Mouse (Mus musculus): Measurements from ENCODE around the gene Ets1. TPM values are rescaled to one million over a fixed set of nuclear protein-coding genes. Genes with fewer than 3 reads are reported as not detected.

Ets1 gene
- polyA plus RNA-seq, 1 experiment from 2014 or later, result 21.7 TPM

DNA sequence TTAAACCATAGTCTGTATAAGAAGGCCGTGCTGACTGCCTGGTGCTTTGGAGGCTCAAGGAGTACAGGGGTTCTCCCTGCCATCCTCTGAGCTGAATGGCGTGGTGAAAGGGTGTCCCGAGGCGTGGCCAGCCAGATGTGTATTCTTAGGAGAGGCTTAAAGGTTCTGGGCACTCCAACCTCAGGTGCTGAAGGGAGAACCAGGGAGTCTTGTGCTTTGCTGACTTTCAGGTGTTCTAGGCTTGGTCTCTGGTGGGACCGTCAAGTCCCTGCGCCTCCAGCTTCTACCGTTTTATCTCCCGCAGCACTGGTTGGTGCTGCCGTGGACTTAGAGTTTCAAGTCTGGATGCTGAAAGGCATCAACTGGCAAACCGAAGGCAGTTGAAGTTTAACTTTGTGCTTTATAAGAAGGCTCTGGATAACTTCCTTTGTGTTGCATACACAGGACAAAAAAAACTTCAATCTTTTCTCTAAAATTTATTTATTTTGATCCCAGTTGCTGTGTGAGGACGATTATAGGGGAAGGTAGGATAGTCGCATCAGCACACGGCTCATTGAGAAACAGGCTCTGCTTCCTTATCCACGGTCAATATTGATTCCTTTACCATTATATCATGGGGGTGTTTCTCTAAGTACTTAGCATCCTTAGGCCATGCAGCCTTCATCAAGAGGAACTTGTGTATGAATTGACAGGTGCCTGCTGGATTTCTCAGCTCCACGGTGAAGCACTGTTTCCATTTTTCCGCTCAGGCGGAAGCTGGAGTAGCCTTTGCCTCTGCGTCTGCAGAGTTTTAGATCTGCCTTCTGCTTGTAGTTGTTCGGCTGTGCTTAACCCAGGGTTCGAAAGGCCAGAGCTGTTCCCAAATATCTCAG lies 65.3 kb downstream of the Ets1 start:
- Histone ChIP-seq H3K4me3 (ENCODE audit: low read depth, low read length) (no peak overlapping the region), H3K9me3 (ENCODE audit: control insufficient read depth, low read length) (no peaks in the 10 kb centered on the region), H3K27me3 (ENCODE audit: control insufficient read depth, insufficient read depth, low read length) (peaks cover 21% of the 10 kb centered on the region), H3K4me2 (no peak overlapping the region), H3K27ac (ENCODE audit: low read depth, low read length) (no peak overlapping the region), H3K9ac (ENCODE audit: low read length) (no peak overlapping the region), H3K36me3 (ENCODE audit: control insufficient read depth, insufficient read depth, low read length) (no peaks in the 10 kb centered on the region), H3K4me1 (ENCODE audit: control insufficient read depth, insufficient read depth, low read length) (peaks cover 3% of the 10 kb centered on the region)
- ATAC-seq (ENCODE audit: low FRiP score) (no peak), DNase-seq (ENCODE audit: low spot score, missing footprints) (no peak)
- WGBS, result 87% methylated on average over 20 of the region's 20 CpGs

DNA sequence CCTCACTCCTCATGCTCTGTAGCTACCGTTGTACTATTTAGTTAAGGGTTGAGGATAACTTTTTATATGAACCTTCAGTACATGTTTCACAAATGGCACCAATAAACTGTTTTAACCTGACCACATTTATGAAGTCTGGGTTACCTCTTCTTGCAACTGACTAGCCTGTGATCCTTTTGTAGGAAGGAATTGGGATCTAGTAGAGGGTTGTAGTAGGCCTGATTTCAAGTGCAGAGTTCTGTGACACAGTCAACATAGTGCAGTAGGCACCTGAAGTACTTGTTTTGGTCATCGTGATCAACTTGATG lies 65.9 kb downstream of the Ets1 start:
- ATAC-seq (ENCODE audit: low FRiP score) (no peak), DNase-seq (ENCODE audit: low spot score, missing footprints) (no peak)
- no peaks in the 10 kb centered on the region for H3K9me3 ChIP-seq (ENCODE audit: control insufficient read depth, low read length)
- no peak overlapping the region for H3K4me2 ChIP-seq
- no peak overlapping the region for H3K4me3 ChIP-seq (ENCODE audit: low read depth, low read length)
- no peaks in the 10 kb centered on the region for H3K4me1 ChIP-seq (ENCODE audit: control insufficient read depth, insufficient read depth, low read length)
- no peak overlapping the region for H3K9ac ChIP-seq (ENCODE audit: low read length)
- H3K27me3 ChIP-seq (ENCODE audit: control insufficient read depth, insufficient read depth, low read length), result peaks cover 16% of the 10 kb centered on the region
- WGBS, result 94% methylated on average over 2 of the region's 2 CpGs
- no peak overlapping the region for H3K27ac ChIP-seq (ENCODE audit: low read depth, low read length)
- H3K36me3 ChIP-seq (ENCODE audit: control insufficient read depth, insufficient read depth, low read length), result no peaks in the 10 kb centered on the region

DNA sequence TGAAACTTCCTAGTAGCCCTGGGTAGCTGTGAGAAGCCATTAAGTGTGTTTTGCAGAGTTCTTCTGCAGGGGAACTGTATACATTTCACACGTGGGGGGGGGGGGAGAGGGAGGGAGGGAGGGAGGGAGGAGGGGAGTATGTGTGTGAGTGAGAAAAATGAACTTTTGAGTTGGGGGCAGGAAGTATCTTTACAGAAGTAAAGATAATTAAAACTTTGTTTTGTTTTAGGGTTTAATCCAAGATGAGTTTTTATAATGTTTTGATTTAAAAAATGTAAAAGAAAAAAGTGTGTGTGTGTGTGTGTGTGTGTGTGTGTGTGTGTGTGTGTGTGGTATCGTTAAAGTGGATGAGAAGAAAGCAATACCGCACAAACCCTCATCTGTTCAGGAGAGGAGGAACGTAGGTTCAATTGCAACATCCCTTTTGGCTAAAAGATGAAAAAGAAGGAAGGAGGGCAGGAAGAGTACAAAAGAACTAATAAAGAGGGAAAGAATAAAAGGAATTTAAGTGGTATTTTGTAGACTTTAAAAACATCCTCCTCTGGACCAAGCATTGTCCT lies 66.9 kb downstream of the Ets1 start:
- H3K27me3 ChIP-seq (ENCODE audit: control insufficient read depth, insufficient read depth, low read length), result peaks cover 7% of the 10 kb centered on the region; the same call in 1 of the 2 replicates
- H3K27ac ChIP-seq (ENCODE audit: low read depth, low read length), result no peak overlapping the region
- DNase-seq (ENCODE audit: low spot score, missing footprints) (no peak), ATAC-seq (ENCODE audit: low FRiP score) (no peak)
- H3K36me3 ChIP-seq (ENCODE audit: control insufficient read depth, insufficient read depth, low read length), result no peaks in the 10 kb centered on the region
- no peak overlapping the region for H3K9ac ChIP-seq (ENCODE audit: low read length)
- no peaks in the 10 kb centered on the region for H3K9me3 ChIP-seq (ENCODE audit: control insufficient read depth, low read length)
- H3K4me1 ChIP-seq (ENCODE audit: control insufficient read depth, insufficient read depth, low read length), result no peaks in the 10 kb centered on the region
- no peak overlapping the region for H3K4me3 ChIP-seq (ENCODE audit: low read depth, low read length)
- no peak overlapping the region for H3K4me2 ChIP-seq
- WGBS, result 67% methylated on average over 4 of the region's 4 CpGs

- DNase-seq (ENCODE audit: low spot score, missing footprints) (no peak), ATAC-seq (ENCODE audit: low FRiP score) (no peak)
- Histone ChIP-seq H3K27ac (ENCODE audit: low read depth, low read length) (no peak overlapping the region), H3K4me3 (ENCODE audit: low read depth, low read length) (no peak overlapping the region), H3K36me3 (ENCODE audit: control insufficient read depth, insufficient read depth, low read length) (no peaks in the 10 kb centered on the region), H3K27me3 (ENCODE audit: control insufficient read depth, insufficient read depth, low read length) (peaks cover 5% of the 10 kb centered on the region; the same call in 1 of the 2 replicates), H3K4me2 (no peak overlapping the region), H3K9me3 (ENCODE audit: control insufficient read depth, low read length) (no peaks in the 10 kb centered on the region), H3K9ac (ENCODE audit: low read length) (no peak overlapping the region), H3K4me1 (ENCODE audit: control insufficient read depth, insufficient read depth, low read length) (no peaks in the 10 kb centered on the region)
- WGBS, result 79% methylated on average over 7 of the region's 7 CpGs
Observed at GRCm38 (mm10) chr9:32703976-32704745, 68.1 kb downstream of the Ets1 start.

DNA sequence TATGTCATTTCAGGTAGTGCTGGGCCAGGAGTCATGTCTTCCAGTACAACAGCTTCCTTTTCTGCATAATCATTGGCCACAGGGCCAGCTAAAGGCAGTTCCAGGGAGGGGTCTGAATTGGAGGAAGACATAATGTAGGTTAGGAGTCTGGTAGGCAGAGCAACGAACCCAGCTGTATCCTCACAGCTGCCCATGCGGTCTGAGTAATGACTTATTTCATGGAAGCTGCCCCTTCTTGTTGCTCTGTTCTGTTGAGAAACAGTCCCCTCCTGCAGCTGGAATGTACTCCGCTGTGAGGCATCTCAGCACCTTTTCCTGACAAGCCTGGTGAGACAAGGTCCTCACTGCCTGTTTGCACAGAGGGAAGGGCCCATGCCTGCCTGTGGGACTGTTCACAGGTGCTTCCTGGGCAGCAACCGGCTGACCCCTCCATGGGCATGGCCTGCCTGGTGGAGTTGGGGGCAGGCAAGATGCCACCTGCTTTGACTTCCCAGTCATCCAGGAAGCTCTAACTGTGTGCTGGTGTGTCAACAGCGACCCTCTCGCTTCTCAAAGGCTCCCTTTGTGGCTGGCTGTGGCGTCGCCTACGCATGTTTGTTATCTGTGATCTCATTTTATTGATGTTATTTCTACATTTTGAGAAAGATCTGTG lies 69.9 kb downstream of the Ets1 start:
- 88% methylated on average over 9 of the region's 9 CpGs for WGBS

GRCm38 (mm10) chr9:32707436-32707835 lies 71.4 kb downstream of the Ets1 start:
- H3K4me1 ChIP-seq (ENCODE audit: control insufficient read depth, insufficient read depth, low read length), result no peaks in the 10 kb centered on the region
- H3K9ac ChIP-seq (ENCODE audit: low read length), result no peak overlapping the region
- 71% methylated on average over 3 of the region's 3 CpGs for WGBS
- H3K4me3 ChIP-seq (ENCODE audit: low read depth, low read length), result no peak overlapping the region
- H3K36me3 ChIP-seq (ENCODE audit: control insufficient read depth, insufficient read depth, low read length), result no peaks in the 10 kb centered on the region
- DNase-seq (ENCODE audit: low spot score, missing footprints), result no peak
- no peak for ATAC-seq (ENCODE audit: low FRiP score)
- H3K9me3 ChIP-seq (ENCODE audit: control insufficient read depth, low read length), result no peaks in the 10 kb centered on the region
- no peak overlapping the region for H3K27ac ChIP-seq (ENCODE audit: low read depth, low read length)
- no peak overlapping the region for H3K4me2 ChIP-seq
- no peaks in the 10 kb centered on the region for H3K27me3 ChIP-seq (ENCODE audit: control insufficient read depth, insufficient read depth, low read length)

More for the DNA sequence above, 69.9 kb downstream of the Ets1 start:
- ATAC-seq (ENCODE audit: low FRiP score) (no peak), DNase-seq (ENCODE audit: low spot score, missing footprints) (no peak)
- Histone ChIP-seq H3K9me3 (ENCODE audit: control insufficient read depth, low read length) (no peaks in the 10 kb centered on the region), H3K36me3 (ENCODE audit: control insufficient read depth, insufficient read depth, low read length) (no peaks in the 10 kb centered on the region), H3K4me1 (ENCODE audit: control insufficient read depth, insufficient read depth, low read length) (no peaks in the 10 kb centered on the region), H3K27ac (ENCODE audit: low read depth, low read length) (no peak overlapping the region), H3K27me3 (ENCODE audit: control insufficient read depth, insufficient read depth, low read length) (no peaks in the 10 kb centered on the region), H3K4me3 (ENCODE audit: low read depth, low read length) (no peak overlapping the region), H3K9ac (ENCODE audit: low read length) (no peak overlapping the region), H3K4me2 (no peak overlapping the region)

DNA sequence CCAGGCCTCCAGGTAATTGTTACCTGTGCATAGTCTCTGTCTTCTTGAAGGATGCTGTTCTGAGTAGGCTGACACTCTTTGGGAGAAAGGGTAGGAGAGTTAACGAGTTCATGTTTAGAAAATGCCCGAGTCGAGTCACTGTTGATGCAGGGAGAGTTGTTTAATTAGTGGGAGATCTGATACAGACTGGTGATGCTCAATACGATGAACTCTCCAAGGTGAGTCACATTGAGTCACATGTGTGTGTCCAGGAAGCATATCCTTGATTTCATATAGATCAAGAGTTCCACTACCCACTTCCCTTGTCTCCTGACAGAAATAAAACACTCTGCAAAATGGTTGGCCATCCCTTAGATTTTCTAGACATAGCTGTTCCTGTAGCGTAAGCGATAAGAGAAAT lies 72.5 kb downstream of the Ets1 start:
- H3K4me2 ChIP-seq, result no peak overlapping the region
- DNase-seq (ENCODE audit: low spot score, missing footprints) (no peak), ATAC-seq (ENCODE audit: low FRiP score) (no peak)
- H3K36me3 ChIP-seq (ENCODE audit: control insufficient read depth, insufficient read depth, low read length), result no peaks in the 10 kb centered on the region
- H3K9ac ChIP-seq (ENCODE audit: low read length), result no peak overlapping the region
- H3K4me1 ChIP-seq (ENCODE audit: control insufficient read depth, insufficient read depth, low read length), result no peaks in the 10 kb centered on the region
- no peaks in the 10 kb centered on the region for H3K27me3 ChIP-seq (ENCODE audit: control insufficient read depth, insufficient read depth, low read length)
- H3K4me3 ChIP-seq (ENCODE audit: low read depth, low read length), result no peak overlapping the region
- WGBS, result 86% methylated on average over 6 of the region's 6 CpGs
- H3K9me3 ChIP-seq (ENCODE audit: control insufficient read depth, low read length), result no peaks in the 10 kb centered on the region
- H3K27ac ChIP-seq (ENCODE audit: low read depth, low read length), result no peak overlapping the region

DNA sequence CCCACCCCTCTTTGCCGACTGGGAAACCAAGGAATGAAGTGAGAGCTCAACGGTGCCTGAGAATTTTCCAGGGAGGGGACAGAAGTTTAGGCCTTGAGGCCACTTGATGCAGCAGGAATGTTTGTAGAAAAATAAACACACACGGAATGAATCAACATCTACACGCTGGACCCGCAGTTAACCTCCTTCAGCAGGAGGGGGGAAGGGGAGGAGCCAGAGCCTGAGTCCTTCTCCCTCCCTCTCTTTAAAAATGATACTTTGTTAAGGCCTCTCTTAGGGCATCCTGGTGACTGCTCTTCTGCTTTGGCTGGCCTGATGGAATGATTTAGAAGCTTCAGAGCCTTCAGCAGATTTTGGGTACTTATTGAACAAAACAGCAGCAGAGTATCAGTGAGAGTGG lies 73.3 kb downstream of the Ets1 start:
- Histone ChIP-seq H3K36me3 (ENCODE audit: control insufficient read depth, insufficient read depth, low read length) (no peaks in the 10 kb centered on the region), H3K9ac (ENCODE audit: low read length) (no peak overlapping the region), H3K4me1 (ENCODE audit: control insufficient read depth, insufficient read depth, low read length) (no peaks in the 10 kb centered on the region), H3K4me3 (ENCODE audit: low read depth, low read length) (no peak overlapping the region), H3K9me3 (ENCODE audit: control insufficient read depth, low read length) (no peaks in the 10 kb centered on the region), H3K4me2 (no peak overlapping the region), H3K27ac (ENCODE audit: low read depth, low read length) (no peak overlapping the region), H3K27me3 (ENCODE audit: control insufficient read depth, insufficient read depth, low read length) (no peaks in the 10 kb centered on the region)
- 33% methylated on average over 5 of the region's 5 CpGs for WGBS
- no peak for ATAC-seq (ENCODE audit: low FRiP score)
- no peak for DNase-seq (ENCODE audit: low spot score, missing footprints)

All from midbrain, embryonic 11.5 days (tissue).